Mouse (Mus musculus): ENCODE data around the gene Vegfa. TPM values are rescaled to one million over a fixed set of nuclear protein-coding genes. Genes with fewer than 3 reads are reported as not detected.
A peak's percentile ranks its signal among the peaks of the same experiment; 100 is the strongest.

The Vegfa gene
- polyA plus RNA-seq, 1 experiment from 2014 or later, result 2.0 TPM

- no peaks in the 10 kb centered on the region for H3K27me3 ChIP-seq (ENCODE audit: low read depth, poor library complexity, severe bottlenecking)
- no peak for DNase-seq (ENCODE audit: low spot score)
- H3K27ac ChIP-seq, result no peak overlapping the region
- WGBS, result 82% methylated on average over 7 of the region's 7 CpGs
- no peaks in the 10 kb centered on the region for H3K9me3 ChIP-seq (replicated peaks)
- H3K36me3 ChIP-seq, result peaks cover 97% of the 10 kb centered on the region
- no peak overlapping the region for H3K4me3 ChIP-seq
- H3K4me1 ChIP-seq, result 0 out of 2 replicates have a peak, but pooled peaks cover 10% of the 10 kb centered on the region
Measured at GRCm38 (mm10) chr17:46020579-46020978, 11.6 kb downstream of the Vegfa start.

DNA sequence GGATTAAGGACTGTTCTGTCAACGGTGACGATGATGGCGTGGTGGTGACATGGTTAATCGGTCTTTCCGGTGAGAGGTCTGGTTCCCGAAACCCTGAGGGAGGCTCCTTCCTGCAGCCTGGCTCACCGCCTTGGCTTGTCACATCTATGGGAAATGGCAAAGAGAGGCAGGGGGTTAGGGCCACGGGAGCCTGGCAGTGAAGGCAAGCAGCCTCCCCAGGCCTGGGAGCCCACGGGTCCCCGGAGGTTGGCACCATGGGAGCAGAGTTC, 13.5 kb downstream of the Vegfa start:
- H3K4me1 ChIP-seq, result 0 out of 2 replicates have a peak, but pooled peaks cover 4% of the 10 kb centered on the region
- H3K9me3 ChIP-seq (replicated peaks), result no peaks in the 10 kb centered on the region
- H3K27me3 ChIP-seq (ENCODE audit: low read depth, poor library complexity, severe bottlenecking), result no peaks in the 10 kb centered on the region
- peaks cover 92% of the 10 kb centered on the region for H3K36me3 ChIP-seq
- H3K27ac ChIP-seq, result no peak overlapping the region
- WGBS, result 92% methylated on average over 10 of the region's 10 CpGs
- DNase-seq (ENCODE audit: low spot score), result no peak
- no peak overlapping the region for H3K4me3 ChIP-seq

- Histone ChIP-seq H3K27me3 (ENCODE audit: low read depth, poor library complexity, severe bottlenecking) (no peaks in the 10 kb centered on the region), H3K27ac (no peak overlapping the region), H3K4me3 (no peak overlapping the region), H3K9me3 (replicated peaks) (no peaks in the 10 kb centered on the region), H3K4me1 (0 out of 2 replicates have a peak, but pooled peaks cover 4% of the 10 kb centered on the region), H3K36me3 (peaks cover 86% of the 10 kb centered on the region)
- DNase-seq (ENCODE audit: low spot score), result no peak
- 91% methylated on average over 24 of the region's 24 CpGs for WGBS
Measured at GRCm38 (mm10) chr17:46017946-46018735, 14.0 kb downstream of the Vegfa start.

- Histone ChIP-seq H3K27ac (no peak overlapping the region), H3K9me3 (replicated peaks) (no peaks in the 10 kb centered on the region), H3K27me3 (ENCODE audit: low read depth, poor library complexity, severe bottlenecking) (no peaks in the 10 kb centered on the region), H3K36me3 (peaks cover 71% of the 10 kb centered on the region), H3K4me1 (0 out of 2 replicates have a peak, but pooled peaks cover 4% of the 10 kb centered on the region), H3K4me3 (no peak overlapping the region)
- WGBS, result 93% methylated on average over 5 of the region's 5 CpGs
- DNase-seq (ENCODE audit: low spot score), result no peak
Measured at GRCm38 (mm10) chr17:46016617-46017016, 15.6 kb downstream of the Vegfa start.

DNA sequence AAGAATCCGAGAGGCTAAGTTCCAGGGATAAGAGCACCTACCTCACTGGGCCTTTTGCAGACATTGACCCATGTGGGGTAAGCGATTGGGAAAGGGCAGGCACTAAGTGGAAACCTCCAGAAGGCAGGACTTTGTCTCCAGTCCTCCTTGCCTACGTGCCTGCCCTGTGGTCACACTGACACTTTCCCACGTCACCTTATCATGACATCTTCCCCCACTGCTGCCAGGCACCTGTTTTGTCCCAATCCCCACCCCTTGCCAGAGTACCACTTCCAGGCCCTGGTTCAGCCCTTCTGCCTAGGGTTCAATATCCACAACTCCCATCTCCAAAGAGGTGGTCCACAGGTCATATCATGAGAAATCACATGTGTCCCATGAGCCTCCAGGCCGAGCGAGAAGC, 16.2 kb downstream of the Vegfa start:
- whole genome bisulfite sequencing, result 93% methylated on average over 6 of the region's 6 CpGs
- Histone ChIP-seq H3K9me3 (replicated peaks) (no peaks in the 10 kb centered on the region), H3K4me3 (no peak overlapping the region), H3K36me3 (peaks cover 65% of the 10 kb centered on the region), H3K27ac (no peak overlapping the region), H3K4me1 (no peaks in the 10 kb centered on the region), H3K27me3 (ENCODE audit: low read depth, poor library complexity, severe bottlenecking) (no peaks in the 10 kb centered on the region)
- no peak for DNase-seq (ENCODE audit: low spot score)

- Histone ChIP-seq H3K27me3 (ENCODE audit: low read depth, poor library complexity, severe bottlenecking) (no peaks in the 10 kb centered on the region), H3K4me1 (0 out of 2 replicates have a peak, but pooled peaks cover 2% of the 10 kb centered on the region), H3K4me3 (no peak overlapping the region), H3K36me3 (peaks cover 54% of the 10 kb centered on the region), H3K9me3 (replicated peaks) (no peaks in the 10 kb centered on the region), H3K27ac (no peak overlapping the region)
- 91% methylated on average over 2 of the region's 2 CpGs for WGBS
- DNase-seq (ENCODE audit: low spot score), result no peak
Measured at GRCm38 (mm10) chr17:46014935-46015334, 17.2 kb downstream of the Vegfa start.

DNA sequence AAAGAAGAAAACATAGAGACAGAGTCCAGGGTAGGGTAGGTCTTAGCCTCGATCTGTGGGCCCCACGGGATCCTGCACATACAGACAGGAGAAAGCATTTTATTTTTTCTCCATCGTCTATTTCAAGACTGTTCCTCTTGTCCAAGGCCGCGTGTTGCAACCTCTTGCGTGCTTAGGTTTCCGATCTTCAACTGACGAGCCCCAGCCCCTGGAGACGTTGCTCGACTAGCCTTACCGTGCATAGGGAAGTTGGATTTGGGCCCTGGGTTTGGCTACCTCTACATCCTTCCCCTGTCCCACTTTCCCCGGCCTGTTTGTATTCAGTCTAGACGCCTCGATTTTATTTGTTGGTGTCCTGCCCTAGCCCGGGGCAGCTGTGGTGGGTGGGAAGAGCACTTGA, 18.6 kb downstream of the Vegfa start:
- Histone ChIP-seq H3K9me3 (replicated peaks) (no peaks in the 10 kb centered on the region), H3K4me3 (no peak overlapping the region), H3K4me1 (peaks cover 8% of the 10 kb centered on the region), H3K27me3 (ENCODE audit: low read depth, poor library complexity, severe bottlenecking) (no peaks in the 10 kb centered on the region), H3K36me3 (peaks cover 40% of the 10 kb centered on the region), H3K27ac (no peak overlapping the region)
- WGBS, result 92% methylated on average over 15 of the region's 15 CpGs
- no peak for DNase-seq (ENCODE audit: low spot score)

- Histone ChIP-seq H3K4me3 (no peak overlapping the region), H3K36me3 (peaks cover 28% of the 10 kb centered on the region), H3K4me1 (peaks cover 8% of the 10 kb centered on the region), H3K9me3 (replicated peaks) (no peaks in the 10 kb centered on the region), H3K27me3 (ENCODE audit: low read depth, poor library complexity, severe bottlenecking) (no peaks in the 10 kb centered on the region), H3K27ac (no peak overlapping the region)
- no peak for DNase-seq (ENCODE audit: low spot score)
- 85% methylated on average over 8 of the region's 8 CpGs for WGBS
Measured at GRCm38 (mm10) chr17:46012211-46012610, 20.0 kb downstream of the Vegfa start.

GRCm38 (mm10) chr17:46010462-46010861, 21.7 kb downstream of the Vegfa start:
- no peak for DNase-seq (ENCODE audit: low spot score)
- Histone ChIP-seq H3K36me3 (peaks cover 13% of the 10 kb centered on the region), H3K9me3 (replicated peaks) (no peaks in the 10 kb centered on the region), H3K27ac (no peak overlapping the region), H3K4me1 (peaks cover 10% of the 10 kb centered on the region), H3K4me3 (no peak overlapping the region), H3K27me3 (ENCODE audit: low read depth, poor library complexity, severe bottlenecking) (no peaks in the 10 kb centered on the region)
- 92% methylated on average over 6 of the region's 6 CpGs for WGBS

DNA sequence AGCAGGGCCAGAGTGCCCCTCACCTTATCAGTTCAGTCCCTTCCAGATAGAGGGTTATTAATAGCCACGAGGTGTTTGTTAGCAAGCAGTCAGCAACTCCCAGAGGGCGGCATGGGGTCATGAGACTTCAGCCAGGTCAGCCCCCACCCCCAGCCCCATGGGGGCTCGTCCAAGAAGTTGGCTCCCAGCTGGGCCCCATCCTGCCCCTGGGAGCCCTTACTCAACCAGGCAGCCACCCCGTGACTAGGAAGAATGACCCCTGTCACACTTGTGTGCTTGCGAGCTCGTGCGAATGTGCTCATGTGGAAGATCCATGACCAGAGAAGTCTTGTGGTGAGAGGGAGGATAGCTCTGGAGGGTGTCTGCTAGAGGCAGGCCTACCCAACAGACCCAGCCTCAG, 23.0 kb downstream of the Vegfa start:
- Histone ChIP-seq H3K4me3 (no peak overlapping the region), H3K27me3 (ENCODE audit: low read depth, poor library complexity, severe bottlenecking) (no peaks in the 10 kb centered on the region), H3K4me1 (peaks cover 21% of the 10 kb centered on the region), H3K9me3 (replicated peaks) (no peaks in the 10 kb centered on the region), H3K36me3 (0 out of 2 replicates have a peak, but pooled peaks cover under 1% of the 10 kb centered on the region), H3K27ac (peak overlapping the region; percentile 25; the same call in 1 of the 2 replicates)
- no peak for DNase-seq (ENCODE audit: low spot score)
- WGBS, result 60% methylated on average over 7 of the region's 7 CpGs

GRCm38 (mm10) chr17:46005458-46005857, 26.7 kb downstream of the Vegfa start:
- Histone ChIP-seq H3K27me3 (ENCODE audit: low read depth, poor library complexity, severe bottlenecking) (no peaks in the 10 kb centered on the region), H3K4me1 (peaks cover 23% of the 10 kb centered on the region), H3K36me3 (no peaks in the 10 kb centered on the region), H3K27ac (peak overlapping the region; percentile 40; the same call in 1 of the 2 replicates), H3K9me3 (replicated peaks) (no peaks in the 10 kb centered on the region), H3K4me3 (no peak overlapping the region)
- 73% methylated on average over 3 of the region's 3 CpGs for WGBS
- no peak for DNase-seq (ENCODE audit: low spot score)

DNA sequence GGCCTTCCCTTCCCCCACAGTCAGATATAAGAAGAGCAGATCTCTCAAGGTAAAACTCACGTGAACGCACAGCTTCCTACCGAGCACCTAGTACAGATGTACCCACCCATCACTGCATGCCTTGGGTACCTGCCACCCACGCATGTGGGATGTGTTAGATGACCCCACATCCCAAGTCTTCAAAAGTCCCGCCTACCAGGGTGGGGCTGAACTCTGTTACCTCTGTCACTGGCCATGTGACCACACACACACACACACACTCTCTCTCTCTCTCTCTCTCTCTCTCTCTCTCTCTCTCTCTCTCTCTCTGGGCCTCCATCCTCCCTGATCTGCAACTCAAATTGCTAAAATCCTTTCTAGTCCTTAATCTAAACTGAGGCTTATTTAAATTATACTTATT, 27.7 kb downstream of the Vegfa start:
- Histone ChIP-seq H3K27ac (no peak overlapping the region), H3K4me1 (peaks cover 20% of the 10 kb centered on the region), H3K27me3 (ENCODE audit: low read depth, poor library complexity, severe bottlenecking) (no peaks in the 10 kb centered on the region), H3K36me3 (no peaks in the 10 kb centered on the region), H3K4me3 (no peak overlapping the region), H3K9me3 (replicated peaks) (no peaks in the 10 kb centered on the region)
- 88% methylated on average over 5 of the region's 5 CpGs for WGBS
- DNase-seq (ENCODE audit: low spot score), result no peak

DNA sequence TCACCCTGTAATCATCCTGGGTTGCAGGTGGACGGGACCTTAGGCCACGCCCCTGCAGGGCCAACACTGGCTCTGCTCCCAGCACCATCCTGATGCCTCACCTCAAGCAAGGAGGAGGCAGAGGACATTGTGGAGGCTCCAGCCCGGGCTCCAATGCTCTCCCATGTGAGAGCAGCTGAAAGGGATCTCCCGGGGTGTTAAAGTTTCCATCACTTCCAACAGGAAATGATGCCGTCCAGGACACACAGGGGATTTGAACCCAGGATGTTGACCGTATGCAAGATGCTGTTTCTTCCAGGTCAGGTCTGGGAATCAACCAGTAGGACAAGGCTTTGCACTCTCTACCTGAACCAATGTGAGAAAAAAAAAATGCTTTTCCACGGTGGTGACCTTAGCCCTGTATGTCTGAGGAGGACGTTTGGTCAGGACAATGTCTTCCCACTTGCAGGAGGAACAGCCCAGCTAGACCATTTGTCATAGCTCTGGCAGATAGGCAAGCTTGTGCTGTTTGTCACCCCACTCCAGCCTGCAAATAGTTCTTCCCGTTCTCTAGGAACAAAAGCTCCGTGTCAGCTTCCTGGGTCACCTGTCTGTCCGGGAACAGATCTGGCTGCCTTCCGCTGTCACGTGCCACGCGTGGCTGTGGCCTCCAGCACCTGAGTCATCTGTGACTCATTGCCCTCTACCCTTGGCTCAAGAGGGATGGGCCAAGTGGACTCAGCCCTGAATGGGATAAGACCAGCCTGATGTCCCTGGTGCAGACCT, 28.3 kb downstream of the Vegfa start:
- H3K4me3 ChIP-seq, result no peak overlapping the region
- 80% methylated on average over 15 of the region's 15 CpGs for WGBS
- no peaks in the 10 kb centered on the region for H3K27me3 ChIP-seq (ENCODE audit: low read depth, poor library complexity, severe bottlenecking)
- no peaks in the 10 kb centered on the region for H3K36me3 ChIP-seq
- H3K4me1 ChIP-seq, result peaks cover 15% of the 10 kb centered on the region
- DNase-seq (ENCODE audit: low spot score), result no peak
- no peaks in the 10 kb centered on the region for H3K9me3 ChIP-seq (replicated peaks)
- H3K27ac ChIP-seq, result no peak overlapping the region

Measured in limb, embryonic 10.5 days (tissue).